Mouse (Mus musculus): ENCODE results near the gene Tprkb.
A peak's percentile ranks its signal among the peaks of the same experiment; 100 is the strongest.

The Tprkb gene

DNA sequence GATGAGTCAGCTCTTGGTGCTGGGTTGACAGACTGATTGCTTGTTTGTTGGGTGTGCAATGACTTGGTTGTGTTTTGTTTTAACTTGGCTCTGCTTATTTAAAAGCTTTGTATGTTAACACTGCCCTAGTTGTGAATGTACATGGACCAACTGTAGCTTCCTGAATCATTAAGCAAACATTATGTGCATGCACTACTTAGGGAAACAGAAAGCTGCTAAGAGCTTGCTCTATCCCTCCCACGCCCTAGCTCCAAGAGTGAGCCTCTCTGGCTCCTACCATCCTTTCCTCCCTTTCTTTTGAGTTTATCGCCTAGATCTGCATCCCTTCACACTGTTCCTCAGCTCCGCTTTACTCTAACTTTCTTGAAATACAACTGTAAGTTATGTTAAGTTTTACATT lies 61.7 kb downstream of the Tprkb start:
- no peak for DNase-seq (ENCODE audit: low spot score in 2 of 2)

DNA sequence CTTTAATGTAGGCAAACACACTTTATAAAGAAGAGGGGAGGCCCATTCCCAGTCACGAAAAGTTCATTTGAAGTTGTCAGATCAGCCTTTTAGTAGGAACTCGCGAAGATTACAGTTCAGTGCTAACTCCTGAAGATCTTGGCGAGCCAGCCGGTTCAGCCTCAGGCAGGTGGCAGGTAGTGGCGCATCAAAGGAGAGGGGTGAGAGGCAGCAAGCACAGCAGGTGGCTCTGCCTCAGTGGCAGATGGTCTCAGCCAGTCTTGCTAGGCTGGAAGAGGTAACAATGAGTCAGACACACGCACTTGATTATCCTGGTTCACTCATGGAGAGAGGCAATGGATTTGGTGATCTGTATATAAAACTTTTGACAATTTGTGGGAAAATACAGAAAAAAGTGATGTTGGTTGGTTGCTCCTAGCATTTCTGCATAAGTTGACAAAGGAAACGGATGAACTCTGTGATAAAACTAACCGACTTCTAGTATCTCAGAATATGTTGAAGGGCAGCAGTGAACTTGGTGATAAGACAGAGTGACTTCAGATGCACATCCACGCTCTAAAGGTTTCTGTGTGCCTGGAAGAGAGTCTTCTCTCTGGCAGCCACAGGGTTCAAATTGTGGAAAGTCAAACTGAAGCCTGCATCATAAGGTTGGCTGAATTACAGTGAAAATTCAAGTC lies 63.4 kb downstream of the Tprkb start:
- DNase-seq (ENCODE audit: low spot score in 2 of 2), result no peak

DNA sequence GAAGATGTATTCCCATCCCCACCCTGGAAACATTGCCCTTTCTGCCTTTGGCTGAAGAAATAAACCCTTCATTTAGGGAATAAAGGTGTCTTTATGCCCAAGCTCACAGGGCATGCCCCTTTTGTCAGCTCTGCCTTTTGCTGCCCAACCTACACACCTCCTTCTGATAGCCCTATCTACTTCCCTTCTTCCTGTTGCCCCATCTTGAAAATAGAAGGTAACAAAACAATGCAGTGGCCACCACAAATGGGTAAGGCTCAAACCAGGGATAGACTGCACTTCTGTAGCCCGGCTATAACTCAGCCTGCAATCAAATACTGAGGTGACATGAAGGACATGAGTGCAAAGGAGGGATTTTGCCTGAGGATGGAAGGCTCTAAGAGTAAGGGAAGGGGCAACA lies 64.1 kb downstream of the Tprkb start:
- DNase-seq (ENCODE audit: low spot score in 2 of 2), result no peak

DNA sequence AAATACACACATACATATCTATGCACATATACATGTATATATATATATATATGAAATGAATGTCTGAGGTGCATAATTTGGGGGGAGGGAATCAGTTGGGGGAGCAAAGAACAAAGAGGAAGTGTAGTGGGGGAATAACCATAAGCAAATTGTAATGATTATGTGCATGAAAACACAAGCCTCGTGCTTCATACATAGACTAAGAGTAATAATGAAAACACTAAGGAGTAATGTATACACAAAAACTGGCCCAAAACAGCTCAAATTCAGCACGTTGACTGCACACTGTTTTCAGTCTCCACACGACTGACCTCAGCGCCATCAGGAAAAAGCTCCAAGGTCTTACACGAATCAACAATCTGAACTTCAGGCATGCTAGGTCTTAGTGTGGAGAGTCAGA lies 64.6 kb downstream of the Tprkb start:
- no peak for DNase-seq (ENCODE audit: low spot score in 2 of 2)

DNA sequence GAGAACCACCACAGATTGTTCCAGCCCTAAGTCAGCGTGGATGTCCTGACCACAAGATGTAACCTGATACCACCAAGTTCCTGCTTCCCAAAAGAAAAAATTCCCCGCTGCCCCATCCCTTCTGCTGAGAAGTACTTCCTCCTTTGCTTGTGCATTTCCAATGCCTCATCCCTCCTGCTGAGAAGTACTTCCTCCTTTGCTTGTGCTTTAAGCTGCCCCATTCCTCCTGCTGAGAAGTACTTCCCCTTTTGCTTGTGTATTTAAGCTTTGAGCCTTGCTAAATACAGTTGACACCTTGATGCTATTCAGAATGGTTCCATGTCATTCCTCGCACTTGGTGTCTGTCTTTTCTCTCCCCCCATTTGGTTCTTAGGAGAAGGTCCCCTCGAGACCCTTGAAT lies 67.1 kb downstream of the Tprkb start:
- peak in 1 of 2 experiments; percentile 10 for DNase-seq (ENCODE audit: low spot score in 2 of 2)

Measured in natural killer cell, adult 2 months (primary cell).